Mouse (Mus musculus) gastrocnemius, adult 8-10 months (tissue): ENCODE measurements around the gene Steap4. TPM values are rescaled to one million over a fixed set of nuclear protein-coding genes. Genes with fewer than 3 reads are reported as not detected.
"Not testable (repeated sequence)": the region's sequence is repeated elsewhere in the genome, so short reads cannot be mapped to it uniquely, and the experiment has no call there.

Experiments used
- DNase-seq, 2 experiments: peaks; one replicate each; pipeline ENCODE4 v3.0.0; 2022; ENCODE audit warnings: low spot score in 2 of 2
- total RNA-seq, 4 experiments: library from RNA; stranded (reverse); gene quantifications; 2 replicates each; pipeline ENCODE4 v1.2.4; 2022

Steap4 gene
- total RNA-seq, 4 experiments from 2014 or later = 9.3 to 16.9 (median 10.8) TPM

DNA sequence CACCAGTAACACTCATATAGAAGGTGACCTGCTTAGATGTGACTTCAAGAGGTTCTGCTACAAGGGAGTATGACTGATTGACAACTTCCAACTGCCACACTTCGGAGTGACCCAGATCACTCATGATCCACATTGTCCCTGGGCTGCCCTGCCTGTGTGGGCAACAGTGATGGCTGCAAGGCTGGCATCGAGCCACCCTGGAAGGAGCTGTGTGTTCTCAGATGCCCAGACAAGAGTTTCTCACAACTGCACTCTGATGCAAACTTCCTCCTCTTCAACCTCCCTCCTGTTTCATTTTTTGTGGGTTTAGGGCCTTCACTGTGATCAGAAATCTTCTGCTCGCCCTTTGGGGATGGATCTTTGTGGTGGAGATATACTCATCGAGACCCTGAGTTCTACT lies 28.2 kb downstream of the Steap4 start:
- DNase-seq = no peak

- DNase-seq = not testable (repeated sequence)
These were observed 31.4 kb downstream of the Steap4 start for GRCm38 (mm10) chr5:7991631-7992030.

DNA sequence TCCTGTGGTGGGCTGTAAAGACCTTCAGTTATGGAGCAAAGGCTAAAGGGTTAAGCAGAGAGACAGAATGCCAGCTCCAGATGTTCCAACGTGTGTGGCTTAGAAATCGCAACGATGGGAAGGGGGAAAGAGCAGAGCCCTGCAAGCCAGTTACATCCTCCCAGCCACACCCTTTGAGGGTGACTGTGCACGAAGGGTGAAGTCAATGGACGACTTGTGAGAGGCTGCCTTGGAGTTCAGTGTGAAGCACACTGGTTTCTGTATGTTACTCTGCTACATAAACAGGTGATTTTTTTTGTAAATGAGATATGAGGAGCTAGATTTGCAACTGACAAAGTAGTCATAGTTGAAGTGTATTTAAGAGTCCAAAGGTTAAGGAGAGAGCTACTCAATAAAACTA lies 33.5 kb downstream of the Steap4 start:
- DNase-seq = no peak

DNA sequence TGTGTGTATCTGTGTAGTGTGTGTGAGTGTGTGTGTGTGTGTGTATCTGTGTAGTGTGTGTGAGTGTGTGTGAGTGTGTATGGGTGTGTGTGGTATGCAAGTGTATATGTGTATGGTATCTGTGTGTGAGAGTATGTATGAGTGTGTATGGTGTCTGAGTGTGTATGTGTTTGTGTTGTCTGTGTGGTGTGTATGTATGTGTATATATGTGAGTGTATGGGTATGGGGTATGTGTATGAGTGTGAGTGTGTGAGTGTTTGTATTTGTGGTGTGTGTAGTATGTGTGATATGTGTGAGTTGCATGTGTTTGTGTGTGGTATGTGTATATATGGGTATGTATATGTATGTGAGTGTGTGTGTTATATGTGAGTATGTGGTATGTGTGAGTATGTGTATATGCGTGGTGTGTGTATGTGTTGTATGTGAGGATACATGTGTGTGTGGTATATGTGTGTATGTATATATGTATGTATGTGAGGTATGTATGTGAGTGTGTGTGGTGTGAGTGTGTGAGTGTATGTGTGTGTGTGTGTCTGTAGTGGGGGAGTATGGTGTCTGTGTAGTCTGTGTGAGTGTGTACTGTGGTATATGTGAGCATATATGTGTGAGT lies 35.1 kb downstream of the Steap4 start:
- no peak for DNase-seq

DNA sequence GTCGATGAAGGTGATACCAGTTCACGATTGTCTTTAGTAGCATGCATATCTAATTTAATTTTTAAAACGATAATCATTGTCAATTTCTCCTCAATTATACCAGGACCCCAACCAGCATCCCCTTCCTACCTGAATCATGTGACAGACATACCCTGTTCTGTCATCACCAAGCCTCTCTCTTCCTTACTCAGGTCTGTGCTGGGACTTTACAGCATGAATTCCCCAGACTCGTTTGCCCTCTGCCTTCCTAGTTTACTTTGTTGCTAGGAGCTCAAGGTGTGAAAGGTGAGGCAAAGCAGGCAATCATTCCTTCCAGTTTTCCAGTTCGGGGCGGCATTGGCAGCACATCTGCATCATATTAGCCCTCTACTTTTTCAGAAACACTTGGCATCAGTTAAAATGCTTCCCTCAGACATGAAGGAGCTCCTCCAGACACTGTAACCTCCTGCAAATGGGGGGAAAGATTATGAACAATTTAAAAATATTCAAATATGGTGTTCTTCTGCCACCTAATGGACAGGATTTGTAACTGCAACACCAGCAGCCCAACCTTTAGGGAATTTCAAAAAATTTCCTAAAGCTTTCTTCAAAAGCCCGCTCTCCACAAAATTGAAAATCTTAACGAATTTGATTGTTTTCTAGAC lies 36.3 kb downstream of the Steap4 start:
- no peak for DNase-seq

DNA sequence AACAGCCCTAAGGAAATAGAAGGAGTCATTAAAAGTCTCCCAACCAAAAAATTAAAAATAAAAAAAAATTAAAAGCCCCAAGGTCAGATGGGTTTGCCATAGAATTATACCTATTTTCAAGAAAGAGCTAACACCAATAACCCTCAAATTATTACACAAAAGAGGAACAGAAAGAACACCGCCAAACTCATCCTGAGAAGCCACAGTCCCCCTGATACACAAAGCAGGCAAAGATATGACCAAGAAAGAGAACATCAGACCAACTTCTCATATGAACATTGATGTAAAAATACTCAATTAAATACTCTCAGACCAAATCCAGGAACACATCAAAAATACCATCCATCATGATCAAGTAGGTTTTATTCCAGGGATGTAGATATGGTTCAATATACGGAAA lies 36.8 kb downstream of the Steap4 start:
- DNase-seq = no peak

- DNase-seq = no peak
These were observed 40.2 kb downstream of the Steap4 start for GRCm38 (mm10) chr5:8000466-8000865.

DNA sequence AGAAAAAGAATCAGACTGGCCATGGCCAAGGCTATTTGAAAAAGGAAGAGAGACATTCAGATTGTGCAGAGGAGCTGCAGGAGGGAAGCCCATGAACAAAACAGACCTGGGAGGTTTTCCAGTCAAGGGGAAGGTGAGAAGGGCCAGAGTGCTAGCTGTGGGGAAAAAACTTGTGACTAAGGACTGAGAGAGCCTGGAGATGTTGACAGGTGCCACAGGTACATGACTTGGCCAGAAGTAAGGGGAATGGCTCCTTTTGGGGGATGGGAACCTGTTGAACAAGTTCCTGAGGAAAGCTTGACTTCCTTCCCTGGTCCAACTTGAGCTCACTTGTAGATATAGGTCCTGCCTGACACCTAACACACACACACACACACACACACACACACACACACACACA lies 42.6 kb downstream of the Steap4 start:
- DNase-seq = no peak

DNA sequence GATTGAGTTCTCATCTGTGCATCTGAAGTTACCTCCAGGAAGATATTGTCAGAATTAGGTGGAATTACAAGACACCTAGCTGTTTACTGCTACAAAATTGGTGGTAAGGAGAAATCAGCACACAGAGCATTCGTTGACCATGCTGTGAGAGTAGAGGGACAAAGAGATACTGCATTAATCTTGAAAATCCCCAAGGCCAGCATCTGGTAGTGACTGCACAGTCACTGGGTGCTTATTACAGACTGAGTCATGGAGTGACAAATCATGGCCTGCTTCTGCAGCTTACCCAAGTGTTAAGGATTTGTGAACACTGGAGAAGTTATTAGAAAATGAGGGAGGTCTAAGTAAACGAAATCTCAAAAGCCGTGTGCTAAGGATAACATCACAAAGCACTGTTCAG lies 53.0 kb downstream of the Steap4 start:
- DNase-seq = no peak

Other genes with a start within 250 kb of the Steap4 start
- 10 to 100 TPM in 3 of 4 experiments, 1 to 10 TPM in 1; 8.0 to 22.0 (median 16.0) TPM for gene Sri, start 85.6 kb downstream of the Steap4 start, total RNA-seq